Mouse (Mus musculus) liver, embryonic 14.5 days (tissue): ENCODE data around the gene Csmd2.
A peak's percentile ranks its signal among the peaks of the same experiment; 100 is the strongest.

Experiments used
- CTCF ChIP-seq: IDR thresholded peaks from 2 replicates; pipeline ENCODE4 v1.5.1; 2016; ENCODE audit warnings: antibody characterized with exemption, low read depth, control low read depth
- EP300 ChIP-seq: IDR thresholded peaks from 2 replicates; pipeline ENCODE4 v1.6.1; 2016; ENCODE audit warnings: antibody characterized with exemption, low read depth

DNA sequence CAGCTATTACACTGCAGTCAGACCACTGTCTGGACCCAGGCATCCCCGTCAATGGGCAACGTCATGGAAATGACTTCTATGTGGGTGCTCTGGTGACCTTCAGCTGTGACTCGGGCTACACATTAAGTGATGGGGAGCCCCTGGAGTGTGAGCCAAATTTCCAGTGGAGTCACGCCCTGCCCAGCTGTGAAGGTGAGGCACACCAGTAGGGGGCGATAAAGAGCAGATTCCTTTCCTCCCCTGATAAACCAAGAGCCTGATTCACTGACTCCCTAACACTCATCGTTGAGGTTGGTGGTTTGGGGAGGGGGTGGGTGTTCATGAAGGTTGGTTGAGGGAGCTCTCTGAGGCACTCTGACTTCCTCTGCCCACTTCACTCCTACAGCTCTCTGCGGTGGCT, 396.1 kb downstream of the Csmd2 start:
- TF ChIP-seq CTCF, result peak; percentile 24; the same call in 1 of the 2 replicates
- TF ChIP-seq EP300, result no peak
